Mouse (Mus musculus) stomach, postnatal 0 days (tissue): ENCODE data around the gene Nrarp. TPM values are rescaled to one million over a fixed set of nuclear protein-coding genes. Genes with fewer than 3 reads are reported as not detected.

ENCODE experiments used
- ATAC-seq: fragments of 200-750 bp; cut with Nextera tagmentation; 2 replicates; pipeline ENCODE4 v1.8.0; 2017; ENCODE audit not compliant: low FRiP score, low TSS enrichment
- DNase-seq: peaks from one replicate; pipeline ENCODE4 v3.0.0-alpha.2; 2016; ENCODE audit warnings: low spot score
- H3K27ac ChIP-seq: fragments of 300-500 bp; sonication (generic); replicated peaks from 2 replicates; pipeline ENCODE4 v1.5.1; 2014; ENCODE audit warnings: mild to moderate bottlenecking, control low read depth
- H3K27me3 ChIP-seq: fragments of 300-500 bp; sonication (generic); 2 replicates; pipeline ENCODE4 v1.6.1; 2014; ENCODE audit warnings: low read length; ENCODE audit not compliant: control insufficient read depth, insufficient read depth
- H3K36me3 ChIP-seq: fragments of 300-500 bp; sonication (generic); 2 replicates; pipeline ENCODE4 v1.6.1; 2014; ENCODE audit warnings: low read length, mixed read lengths; ENCODE audit not compliant: control insufficient read depth, insufficient read depth
- H3K4me1 ChIP-seq: fragments of 300-500 bp; sonication (generic); replicated peaks from 2 replicates; pipeline ENCODE4 v1.6.1; 2014; ENCODE audit warnings: antibody characterized with exemption; ENCODE audit not compliant: control insufficient read depth, insufficient read depth
- H3K4me2 ChIP-seq: fragments of 300-500 bp; sonication (generic); replicated peaks from 2 replicates; pipeline ENCODE4 v1.6.1; 2014; ENCODE audit warnings: low read depth, mild to moderate bottlenecking, control low read depth, moderate library complexity
- H3K4me3 ChIP-seq: fragments of 300-500 bp; sonication (generic); 2 replicates; pipeline ENCODE4 v1.5.1; 2014; ENCODE audit warnings: low read depth, low read length, control low read depth
- H3K9ac ChIP-seq: fragments of 300-500 bp; sonication (generic); 2 replicates; pipeline ENCODE4 v1.6.1; 2014; ENCODE audit warnings: mild to moderate bottlenecking, low read length, control low read depth, mixed read lengths
- H3K9me3 ChIP-seq: fragments of 300-500 bp; sonication (generic); 2 replicates; pipeline ENCODE4 v1.6.1; 2016; ENCODE audit warnings: low read length; ENCODE audit not compliant: control insufficient read depth
- CTCF ChIP-seq: IDR thresholded peaks from 2 replicates; pipeline ENCODE4 v1.5.1; 2016; ENCODE audit warnings: antibody characterized with exemption, low read depth, mild to moderate bottlenecking, moderate library complexity
- EP300 ChIP-seq: optimal IDR thresholded peaks from 2 replicates; pipeline ENCODE3; 2016; ENCODE audit warnings: antibody characterized with exemption
- WGBS: fragments of 180-500 bp; shearing (Covaris S2); extraction: QIAGEN DNeasy Blood & Tissue Kit; methylation state at CpG from one replicate; pipeline ENCODE4 v1.1.7; 2014; 5-methylcytosine and 5-hydroxymethylcytosine counted together
- polyA plus RNA-seq: library from polyadenylated mRNA; unstranded; fragments of >200 nt; fragmentation: Nextera tagmentation; extraction: Ambion mirVana; gene quantifications from 2 replicates; pipeline ENCODE4 v1.2.1, GENCODE M21; 2015

Nrarp gene
- polyA plus RNA-seq, 1 experiment from 2014 or later: 25.3 TPM

- ATAC-seq (no peak), DNase-seq (no peak)
- Histone ChIP-seq H3K27ac (peak overlapping the region; percentile 93), H3K27me3 (no peaks in the 10 kb centered on the region), H3K4me1 (peaks cover 4% of the 10 kb centered on the region; the same call in 1 of the 2 replicates), H3K4me2 (peak overlapping the region; percentile 62), H3K4me3 (peak overlapping the region; percentile 42; the same call in 1 of the 2 replicates), H3K36me3 (0 out of 2 replicates have a peak, but pooled peaks cover under 1% of the 10 kb centered on the region), H3K9me3 (no peaks in the 10 kb centered on the region), H3K9ac (peak overlapping the region; percentile 65; the same call in 1 of the 2 replicates)
- TF ChIP-seq CTCF: no peak
- no peak for TF ChIP-seq EP300
- WGBS: 77% methylated on average over 17 of the region's 17 CpGs
These were observed 14.1 kb downstream of the Nrarp start for GRCm38 (mm10) chr2:25194486-25195171.

GRCm38 (mm10) chr2:25195211-25196156 lies 14.9 kb downstream of the Nrarp start:
- peak overlapping the region; percentile 42 for H3K4me3 ChIP-seq
- ATAC-seq (peak; percentile 27), DNase-seq (peak; percentile 81)
- peak overlapping the region; percentile 93 for H3K27ac ChIP-seq
- TF ChIP-seq CTCF (no peak), EP300 (no peak)
- 19% methylated on average over 55 of the region's 55 CpGs for WGBS
- H3K9me3 ChIP-seq: no peaks in the 10 kb centered on the region
- H3K27me3 ChIP-seq: no peaks in the 10 kb centered on the region
- peaks cover 8% of the 10 kb centered on the region; the same call in 1 of the 2 replicates for H3K36me3 ChIP-seq
- peaks cover 4% of the 10 kb centered on the region; the same call in 1 of the 2 replicates for H3K4me1 ChIP-seq
- peak overlapping the region; percentile 62 for H3K4me2 ChIP-seq
- H3K9ac ChIP-seq: peak overlapping the region; percentile 65

- Histone ChIP-seq H3K36me3 (peaks cover 12% of the 10 kb centered on the region; the same call in 1 of the 2 replicates), H3K9me3 (no peaks in the 10 kb centered on the region), H3K9ac (peak within 1 kb of the TSS; percentile 65), H3K4me1 (peaks cover 4% of the 10 kb centered on the region; the same call in 1 of the 2 replicates), H3K4me2 (peak within 1 kb of the TSS; percentile 62), H3K27me3 (no peaks in the 10 kb centered on the region), H3K27ac (peak within 1 kb of the TSS; percentile 93), H3K4me3 (peak within 1 kb of the TSS; percentile 42)
- no peak for TF ChIP-seq EP300
- no peak for TF ChIP-seq CTCF
- 8% methylated on average over 8 of the region's 8 CpGs for WGBS
- DNase-seq: peak; percentile 90
- ATAC-seq: peak; percentile 83
These were observed 15.8 kb downstream of the Nrarp start, which contains the start of gene Tor4a for GRCm38 (mm10) chr2:25196172-25196954. TSS of gene Tor4a (minus strand) at chr2:25196886.

- Histone ChIP-seq H3K27me3 (no peaks in the 10 kb centered on the region), H3K9me3 (no peaks in the 10 kb centered on the region), H3K4me2 (peak overlapping the region; percentile 62), H3K4me3 (peak overlapping the region; percentile 42), H3K4me1 (peaks cover 4% of the 10 kb centered on the region; the same call in 1 of the 2 replicates), H3K36me3 (peaks cover 12% of the 10 kb centered on the region; the same call in 1 of the 2 replicates), H3K27ac (peak overlapping the region; percentile 93), H3K9ac (no peak overlapping the region)
- DNase-seq: peak; percentile 56
- no peak for TF ChIP-seq EP300
- TF ChIP-seq CTCF: no peak
- WGBS: 28% methylated on average over 2 of the region's 2 CpGs
- no peak for ATAC-seq
These were observed 16.6 kb downstream of the Nrarp start for GRCm38 (mm10) chr2:25197191-25197590.

GRCm38 (mm10) chr2:25197946-25198345 lies 17.4 kb downstream of the Nrarp start:
- H3K27ac ChIP-seq: peak overlapping the region; percentile 93
- peaks cover 16% of the 10 kb centered on the region; the same call in 1 of the 2 replicates for H3K36me3 ChIP-seq
- no peaks in the 10 kb centered on the region for H3K9me3 ChIP-seq
- ATAC-seq (no peak), DNase-seq (no peak)
- H3K27me3 ChIP-seq: no peaks in the 10 kb centered on the region
- no peak overlapping the region for H3K9ac ChIP-seq
- peaks cover 4% of the 10 kb centered on the region; the same call in 1 of the 2 replicates for H3K4me1 ChIP-seq
- no peak overlapping the region for H3K4me2 ChIP-seq
- no peak overlapping the region for H3K4me3 ChIP-seq
- no peak for TF ChIP-seq EP300
- no peak for TF ChIP-seq CTCF
